Mouse (Mus musculus) embryonic facial prominence, embryonic 11.5 days (tissue): ENCODE data around the gene Fbxl8. TPM values are rescaled to one million over a fixed set of nuclear protein-coding genes. Genes with fewer than 3 reads are reported as not detected.

ENCODE experiments used
- ATAC-seq: fragments of 200-750 bp; cut with Nextera tagmentation; replicated peaks from 2 replicates; pipeline ENCODE4 v1.8.0; 2017; ENCODE audit warnings: low read depth; ENCODE audit not compliant: insufficient number of reproducible peaks, low FRiP score, low TSS enrichment
- DNase-seq: peaks from one replicate; pipeline ENCODE4 v3.0.0-alpha.2; 2015; ENCODE audit warnings: low spot score
- H3K27ac ChIP-seq: fragments of 300-500 bp; sonication (generic); replicated peaks from 2 replicates; pipeline ENCODE4 v1.5.1; 2014; ENCODE audit warnings: mild to moderate bottlenecking, low read depth, low read length, control low read depth
- H3K27me3 ChIP-seq: fragments of 300-500 bp; sonication (generic); 2 replicates; pipeline ENCODE4 v1.6.1; 2014; ENCODE audit warnings: mild to moderate bottlenecking, low read length, moderate library complexity, mixed read lengths; ENCODE audit not compliant: control insufficient read depth, insufficient read depth
- H3K36me3 ChIP-seq: fragments of 300-500 bp; sonication (generic); replicated peaks from 2 replicates; pipeline ENCODE4 v1.6.1; 2014; ENCODE audit warnings: low read depth, mild to moderate bottlenecking, low read length, moderate library complexity, mixed read lengths; ENCODE audit not compliant: control insufficient read depth, insufficient read depth
- H3K4me1 ChIP-seq: fragments of 300-500 bp; sonication (generic); 2 replicates; pipeline ENCODE4 v1.6.1; 2014; ENCODE audit warnings: low read length, mixed read lengths; ENCODE audit not compliant: control insufficient read depth, insufficient read depth
- H3K4me2 ChIP-seq: fragments of 300-500 bp; sonication (generic); 2 replicates; pipeline ENCODE4 v1.6.1; 2014; ENCODE audit warnings: low read depth, mild to moderate bottlenecking, control low read depth, low read length, moderate library complexity
- H3K4me3 ChIP-seq: fragments of 300-500 bp; sonication (generic); 2 replicates; pipeline ENCODE4 v1.5.1; 2014; ENCODE audit warnings: low read depth, low read length, control low read depth
- H3K9ac ChIP-seq: fragments of 300-500 bp; sonication (generic); replicated peaks from 2 replicates; pipeline ENCODE4 v1.6.1; 2014; ENCODE audit warnings: mild to moderate bottlenecking, control low read depth, low read length
- H3K9me3 ChIP-seq: fragments of 300-500 bp; sonication (generic); replicated peaks from 2 replicates; pipeline ENCODE4 v1.6.1; 2016; ENCODE audit warnings: mild to moderate bottlenecking, low read length, inconsistent platforms, mixed read lengths; ENCODE audit not compliant: control insufficient read depth
- WGBS: fragments of 180-500 bp; shearing (Covaris S2); extraction: QIAGEN DNeasy Blood & Tissue Kit; methylation state at CpG from one replicate; pipeline ENCODE4 v1.1.7; 2014; 5-methylcytosine and 5-hydroxymethylcytosine counted together
- polyA plus RNA-seq: library from polyadenylated mRNA; unstranded; fragments of >200 nt; fragmentation: Nextera tagmentation; extraction: Ambion mirVana; gene quantifications from 2 replicates; pipeline ENCODE4 v1.2.1, GENCODE M21; 2014

Gene Fbxl8
- 1.2 and 2.0 TPM in 2 replicates for polyA plus RNA-seq

DNA sequence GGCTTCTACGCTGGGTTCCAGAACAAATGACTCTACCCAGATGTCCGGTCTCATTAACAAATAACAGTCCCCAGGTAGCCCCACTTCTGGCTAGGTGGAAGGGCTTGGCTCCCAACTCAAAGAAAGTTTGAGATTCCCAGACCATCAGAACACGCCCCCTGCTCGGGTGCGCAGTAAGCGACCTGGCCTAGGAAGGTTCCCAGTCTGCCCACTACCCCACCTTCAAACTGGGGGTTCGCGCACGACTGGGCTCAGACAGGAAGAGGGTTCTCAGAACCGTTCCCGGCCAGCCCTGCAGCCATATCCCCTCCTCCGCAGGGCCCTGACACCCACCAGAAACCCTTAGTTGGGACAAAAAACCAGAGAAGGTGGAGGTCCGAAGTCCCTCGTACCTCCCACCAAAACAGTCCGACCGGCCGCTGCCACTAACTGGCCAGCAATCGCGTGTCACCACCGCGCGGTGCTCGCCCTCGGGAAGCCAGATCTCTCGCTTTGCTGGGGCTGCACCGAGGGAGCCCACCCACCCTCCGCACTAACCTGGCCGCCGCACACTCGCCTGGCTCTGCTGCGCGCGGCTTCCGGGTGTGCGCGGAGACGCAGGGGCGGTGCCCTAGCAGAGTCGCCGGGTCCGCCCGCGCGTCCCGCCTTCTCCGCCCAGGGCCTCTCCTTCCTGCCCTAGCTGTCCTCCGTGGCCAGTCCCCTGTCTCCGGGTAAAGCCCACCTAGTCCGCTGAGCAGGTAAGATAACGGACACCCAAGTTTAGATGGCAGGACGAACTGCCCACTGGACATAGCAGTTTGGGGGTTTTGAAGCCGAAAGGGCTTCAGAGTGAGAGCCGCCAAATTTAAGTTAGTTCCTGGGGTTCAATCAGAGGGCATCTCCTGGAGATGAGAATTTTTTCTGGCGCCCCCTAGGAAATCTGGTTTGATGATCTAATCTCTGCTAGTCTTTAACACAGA, at the start of gene Fbxl8, which contains the start of gene Tradd:
Fbxl8 (plus strand) TSS at position 625 of the 959 bp plus-strand sequence.
Tradd (minus strand) TSS at position 586 of the 959 bp plus-strand sequence.
- peak within 1 kb of the TSS; percentile 60 for H3K9ac ChIP-seq
- ATAC-seq (peak; percentile 53), DNase-seq (peak; percentile 72)
- peaks cover 4% of the 10 kb centered on the region for H3K4me1 ChIP-seq
- H3K9me3 ChIP-seq, result no peaks in the 10 kb centered on the region
- H3K36me3 ChIP-seq, result no peaks in the 10 kb centered on the region
- H3K27me3 ChIP-seq, result peaks cover 67% of the 10 kb centered on the region
- 1% methylated on average over 54 of the region's 54 CpGs for WGBS
- H3K4me2 ChIP-seq, result peak within 1 kb of the TSS; percentile 87
- H3K4me3 ChIP-seq, result peak within 1 kb of the TSS; percentile 67
- no peak within 1 kb of the TSS for H3K27ac ChIP-seq

DNA sequence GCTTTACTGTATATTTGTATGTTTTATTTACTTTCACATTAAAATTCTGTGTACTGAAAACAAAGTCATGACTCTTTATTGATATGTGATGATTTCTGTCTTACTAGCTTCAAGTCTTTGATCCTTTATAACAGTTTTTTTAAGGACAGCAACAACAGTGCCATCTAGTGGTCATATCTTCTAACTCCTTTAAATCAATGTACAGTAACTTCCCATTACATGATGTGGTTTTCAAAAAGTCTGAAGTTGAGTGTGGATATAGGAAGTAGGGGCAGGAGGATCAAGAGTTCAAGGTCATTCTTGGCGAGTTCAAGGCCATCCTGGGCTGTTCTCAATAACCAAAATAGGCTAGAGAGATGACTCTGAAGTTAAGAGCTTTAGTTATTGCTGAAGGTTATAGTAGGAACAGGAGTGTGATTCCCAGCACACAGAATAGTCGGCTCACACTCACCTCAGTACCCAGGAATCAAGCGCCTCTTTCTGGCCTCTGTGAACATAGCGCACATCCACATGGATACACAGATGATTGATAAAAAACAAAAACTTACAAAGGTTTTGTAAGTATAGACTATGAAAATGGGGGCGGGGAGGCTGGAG, 46.4 kb upstream of the Fbxl8 start:
- peaks cover 5% of the 10 kb centered on the region; the same call in 1 of the 2 replicates for H3K36me3 ChIP-seq
- H3K27me3 ChIP-seq, result no peaks in the 10 kb centered on the region
- no peaks in the 10 kb centered on the region for H3K4me1 ChIP-seq
- ATAC-seq (0 out of 2 replicates have a peak, but pooled peaks have one; percentile 44), DNase-seq (peak; percentile 85)
- 83% methylated on average over 5 of the region's 5 CpGs for WGBS
- H3K4me2 ChIP-seq, result no peak overlapping the region
- no peak overlapping the region for H3K27ac ChIP-seq
- no peaks in the 10 kb centered on the region for H3K9me3 ChIP-seq
- no peak overlapping the region for H3K9ac ChIP-seq
- H3K4me3 ChIP-seq, result no peak overlapping the region

DNA sequence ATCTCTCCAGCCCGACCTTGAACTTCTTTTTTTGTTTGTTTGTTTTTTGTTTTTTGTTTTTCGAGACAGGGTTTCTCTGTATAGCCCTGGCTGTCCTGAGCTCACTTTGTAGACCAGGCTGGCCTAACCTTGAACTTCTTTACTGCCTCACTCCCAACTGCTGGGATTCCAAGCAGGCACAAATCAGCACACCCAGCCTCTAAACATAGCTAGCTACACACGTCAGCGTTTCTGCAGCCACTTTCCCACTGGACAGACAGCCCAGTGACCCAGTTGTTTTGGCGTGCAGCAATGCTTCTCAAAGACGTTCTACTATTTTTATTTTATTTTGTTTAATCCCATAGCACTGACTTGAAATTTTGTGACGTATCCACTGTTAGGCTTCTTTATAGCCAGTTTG, 40.6 kb upstream of the Fbxl8 start:
- Histone ChIP-seq H3K4me1 (0 out of 2 replicates have a peak, but pooled peaks cover 4% of the 10 kb centered on the region), H3K4me2 (no peak overlapping the region), H3K27ac (no peak overlapping the region), H3K27me3 (no peaks in the 10 kb centered on the region), H3K36me3 (no peaks in the 10 kb centered on the region), H3K9ac (no peak overlapping the region), H3K9me3 (no peaks in the 10 kb centered on the region), H3K4me3 (no peak overlapping the region)
- ATAC-seq (no peak), DNase-seq (no peak)
- 79% methylated on average over 7 of the region's 7 CpGs for WGBS

DNA sequence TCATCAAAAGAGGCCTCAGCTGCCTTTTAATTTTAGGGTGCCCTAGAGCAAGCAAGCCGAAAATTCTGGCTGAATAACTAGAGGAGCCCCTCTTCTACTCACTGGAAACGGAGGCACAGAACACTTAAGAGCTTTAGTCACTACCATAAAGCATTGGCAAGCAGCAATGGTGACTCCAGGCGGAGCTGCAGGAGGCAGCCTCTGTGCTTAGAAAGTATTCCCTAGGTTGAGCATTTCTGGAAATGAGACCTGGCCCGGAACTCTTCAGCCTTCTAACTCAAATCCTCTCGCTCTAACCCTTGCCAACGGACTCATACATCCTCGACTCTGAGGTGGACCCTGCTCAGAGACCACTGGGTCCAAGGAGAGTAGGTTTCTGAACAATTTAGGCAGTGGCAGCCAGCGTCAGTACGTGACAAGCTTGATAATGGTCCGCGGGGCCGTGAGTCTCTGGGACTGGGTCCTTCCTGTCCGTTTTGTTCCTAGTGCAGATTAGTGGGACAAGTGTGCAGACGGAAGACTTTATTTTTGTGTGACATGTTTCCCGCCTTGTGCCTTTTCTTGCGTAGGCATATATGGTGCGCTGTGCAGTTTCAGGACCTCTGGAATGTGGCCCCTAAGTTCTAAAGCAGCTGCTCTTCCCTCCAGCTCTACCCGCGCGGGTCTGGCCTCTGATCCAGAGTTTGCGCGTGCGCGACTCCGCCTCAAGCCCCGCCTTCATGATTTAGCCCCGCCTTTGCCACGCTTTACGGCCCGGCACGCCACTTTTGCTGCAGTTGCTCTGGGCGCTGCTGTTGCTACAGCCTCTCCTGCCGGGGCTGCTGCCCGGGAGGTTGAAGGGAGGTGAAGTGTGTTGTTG, 39.8 kb upstream of the Fbxl8 start, which contains the start of gene D230025D16Rik:
D230025D16Rik (plus strand) TSS at position 733 of the 859 bp plus-strand sequence.
- Histone ChIP-seq H3K36me3 (no peaks in the 10 kb centered on the region), H3K27ac (0 out of 2 replicates have a peak within 1 kb of the TSS, but pooled peaks have one; percentile 32), H3K9me3 (no peaks in the 10 kb centered on the region), H3K4me2 (peak within 1 kb of the TSS; percentile 57), H3K9ac (peak within 1 kb of the TSS; percentile 73), H3K4me3 (peak within 1 kb of the TSS; percentile 87), H3K4me1 (0 out of 2 replicates have a peak, but pooled peaks cover 4% of the 10 kb centered on the region), H3K27me3 (no peaks in the 10 kb centered on the region)
- 3% methylated on average over 34 of the region's 34 CpGs for WGBS
- DNase-seq, result peak; percentile 97
- peak; percentile 95 for ATAC-seq

DNA sequence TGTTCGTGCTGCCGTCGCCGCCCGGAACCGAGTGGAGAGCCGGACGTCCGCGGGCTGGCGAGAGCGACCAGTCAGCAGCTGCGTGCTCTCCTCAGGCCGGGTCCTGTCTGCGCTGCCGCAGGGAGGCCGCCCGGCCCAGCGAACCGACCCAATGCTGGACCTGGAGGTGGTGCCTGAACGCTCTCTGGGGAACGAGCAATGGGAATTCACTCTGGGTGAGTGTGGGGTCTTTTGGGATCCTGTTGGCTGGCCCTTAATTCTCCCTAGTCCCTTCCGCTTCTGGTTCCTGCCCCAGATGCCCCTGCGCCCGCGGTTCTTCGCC, 39.2 kb upstream of the Fbxl8 start:
- Histone ChIP-seq H3K9ac (peak overlapping the region; percentile 73), H3K9me3 (no peaks in the 10 kb centered on the region), H3K4me3 (peak overlapping the region; percentile 87), H3K27ac (0 out of 2 replicates have a peak overlapping the region, but pooled peaks have one; percentile 32), H3K4me1 (0 out of 2 replicates have a peak, but pooled peaks cover 4% of the 10 kb centered on the region), H3K4me2 (peak overlapping the region; percentile 57), H3K27me3 (no peaks in the 10 kb centered on the region), H3K36me3 (no peaks in the 10 kb centered on the region)
- DNase-seq (no peak), ATAC-seq (no peak)
- 0% methylated on average over 27 of the region's 27 CpGs for WGBS

DNA sequence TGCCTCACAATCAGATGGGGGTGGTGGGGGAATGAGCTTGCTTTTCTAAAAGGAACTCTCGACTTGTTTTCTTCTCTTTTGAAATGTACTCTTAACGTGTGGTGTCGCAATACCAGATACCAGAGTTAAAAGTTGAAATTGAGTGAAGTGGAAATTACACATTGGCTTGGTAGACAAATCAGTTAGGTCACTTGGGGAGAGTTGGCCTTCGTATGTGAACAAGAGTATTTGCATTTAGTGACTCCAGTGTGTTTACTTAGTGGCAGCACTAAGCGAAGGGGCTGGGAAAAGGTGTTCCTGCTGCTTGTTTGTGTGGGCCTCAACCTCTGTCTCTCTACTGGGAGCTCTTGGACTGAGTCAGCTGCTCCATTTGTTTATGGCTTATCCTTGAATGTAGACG, 38.5 kb upstream of the Fbxl8 start:
- 27% methylated on average over 6 of the region's 6 CpGs for WGBS
- ATAC-seq, result no peak
- H3K36me3 ChIP-seq, result no peaks in the 10 kb centered on the region
- H3K9me3 ChIP-seq, result no peaks in the 10 kb centered on the region
- peak overlapping the region; percentile 73 for H3K9ac ChIP-seq
- peak overlapping the region; percentile 87 for H3K4me3 ChIP-seq
- H3K4me1 ChIP-seq, result 0 out of 2 replicates have a peak, but pooled peaks cover 4% of the 10 kb centered on the region
- H3K4me2 ChIP-seq, result peak overlapping the region; percentile 57
- no peaks in the 10 kb centered on the region for H3K27me3 ChIP-seq
- no peak overlapping the region for H3K27ac ChIP-seq
- no peak for DNase-seq

DNA sequence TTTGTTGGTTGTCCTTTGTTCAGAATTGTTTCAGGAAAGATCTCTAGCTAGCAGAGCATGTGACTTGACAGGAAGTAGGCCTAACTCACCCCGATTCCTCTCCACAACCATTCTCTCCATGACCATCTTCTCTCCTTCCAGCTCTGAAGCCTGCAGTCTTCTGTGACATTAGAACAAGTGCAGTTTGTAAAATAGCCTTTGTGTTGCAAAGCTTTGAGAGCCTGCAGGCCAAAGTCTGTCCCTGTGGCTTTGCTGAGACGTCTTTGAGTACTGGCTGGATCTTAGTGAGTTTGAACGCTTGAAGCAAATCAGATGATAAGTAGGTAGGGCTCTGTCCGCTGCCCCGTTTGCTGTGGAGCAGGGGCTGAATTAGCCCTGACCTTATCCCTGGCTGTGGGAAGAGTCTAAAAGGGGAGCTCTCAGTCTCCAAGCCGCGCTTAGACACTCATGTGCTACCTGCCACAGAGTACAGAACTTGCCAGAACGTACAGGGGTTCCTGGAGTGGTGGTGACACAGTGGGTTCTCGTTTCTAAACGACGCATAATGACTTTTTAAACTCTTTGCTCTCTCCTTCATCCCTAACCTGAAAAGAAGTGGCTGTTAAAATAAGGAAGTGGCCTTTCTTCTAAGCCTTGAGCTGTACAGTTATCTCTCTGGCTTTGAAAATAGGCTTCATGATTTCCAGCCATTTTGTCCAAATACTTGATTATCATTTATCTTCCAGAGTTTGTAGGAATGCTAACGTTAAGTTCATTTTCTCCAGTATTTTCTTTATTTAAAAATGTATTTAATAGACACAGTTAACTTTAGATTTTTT, 32.7 kb upstream of the Fbxl8 start:
- ATAC-seq (no peak), DNase-seq (no peak)
- H3K4me3 ChIP-seq, result no peak overlapping the region
- H3K4me1 ChIP-seq, result no peaks in the 10 kb centered on the region
- H3K27ac ChIP-seq, result no peak overlapping the region
- WGBS, result 80% methylated on average over 12 of the region's 12 CpGs
- H3K27me3 ChIP-seq, result no peaks in the 10 kb centered on the region
- no peaks in the 10 kb centered on the region for H3K9me3 ChIP-seq
- H3K36me3 ChIP-seq, result no peaks in the 10 kb centered on the region
- no peak overlapping the region for H3K9ac ChIP-seq
- H3K4me2 ChIP-seq, result no peak overlapping the region
